Mouse (Mus musculus): Measurements from ENCODE around the gene Sppl2b. TPM values are rescaled to one million over a fixed set of nuclear protein-coding genes. Genes with fewer than 3 reads are reported as not detected.
A peak's percentile ranks its signal among the peaks of the same experiment; 100 is the strongest.

The Sppl2b gene
- polyA plus RNA-seq, 1 experiment = 23.8 TPM

DNA sequence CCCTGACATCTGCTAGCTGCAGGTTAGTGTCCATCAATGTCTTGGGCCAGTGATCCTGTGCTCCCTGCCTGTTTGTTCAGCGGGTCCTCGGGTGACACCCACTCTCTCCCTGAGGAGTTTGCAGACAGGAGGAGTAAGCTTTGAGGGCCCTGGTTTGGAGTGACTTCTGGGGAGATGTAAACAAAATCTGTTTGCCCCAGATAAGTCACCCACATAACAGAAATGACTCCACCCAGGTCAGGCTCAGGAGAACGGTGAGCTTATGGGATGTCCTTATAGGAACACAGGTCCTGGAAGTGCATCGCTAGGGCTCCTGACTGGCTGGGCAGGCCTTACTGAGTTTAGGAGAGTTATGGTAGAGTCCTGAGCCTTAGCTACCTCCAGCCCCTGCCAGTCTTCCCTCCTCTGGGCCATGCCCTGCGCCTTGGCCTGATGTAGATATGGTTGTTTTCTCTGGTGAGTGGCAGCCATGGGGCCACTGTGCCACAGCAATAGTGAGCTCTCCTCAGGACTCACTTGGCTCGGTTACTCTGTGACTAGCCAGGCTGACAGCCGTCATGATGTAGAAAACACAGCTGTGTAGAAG is 3.4 kb downstream of the Sppl2b start:
- Histone ChIP-seq H3K27ac (ENCODE audit: insufficient read depth, low read length) (no peak overlapping the region), H3K4me3 (ENCODE audit: insufficient read depth, low read length) (no peak overlapping the region)
- TF ChIP-seq CTCF (IDR thresholded peaks at IDR 0.05; ENCODE audit: borderline replicate concordance, insufficient read depth, low read length) = no peak
- TF ChIP-seq POLR2A (IDR thresholded peaks at IDR 0.05; ENCODE audit: low read depth, low read length) = no peak

DNA sequence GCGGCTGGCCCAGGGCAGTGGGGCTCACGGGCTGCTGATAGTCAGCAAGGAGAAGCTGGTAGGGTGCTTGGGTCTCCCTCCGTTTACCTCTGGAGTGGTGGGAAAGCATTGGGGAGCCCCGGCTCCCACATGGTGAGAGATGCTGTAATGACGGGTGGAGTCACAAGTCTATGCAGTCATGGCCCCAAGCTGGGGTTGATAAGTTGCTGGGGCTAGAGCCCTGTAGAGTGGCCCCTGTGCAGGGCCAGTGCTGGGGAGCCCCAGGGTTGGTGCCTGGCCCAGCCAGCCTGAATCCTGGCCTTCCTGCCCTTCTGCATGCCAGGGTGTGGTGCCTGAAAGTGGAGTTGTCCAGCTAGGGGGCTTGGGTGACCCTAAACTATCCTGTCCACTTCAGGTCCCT is 7.2 kb downstream of the Sppl2b start:
- no peak for TF ChIP-seq POLR2A (IDR thresholded peaks at IDR 0.05; ENCODE audit: low read depth, low read length)
- no peak for TF ChIP-seq CTCF (IDR thresholded peaks at IDR 0.05; ENCODE audit: borderline replicate concordance, insufficient read depth, low read length)
- Histone ChIP-seq H3K27ac (ENCODE audit: insufficient read depth, low read length) (no peak overlapping the region), H3K4me1 (ENCODE audit: control insufficient read depth, insufficient read depth, low read length) (no peaks in the 10 kb centered on the region)

More for the DNA sequence above, 3.4 kb downstream of the Sppl2b start:
- 0 out of 2 replicates have a peak, but pooled peaks cover 7% of the 10 kb centered on the region for H3K4me1 ChIP-seq (ENCODE audit: control insufficient read depth, insufficient read depth, low read length)

DNA sequence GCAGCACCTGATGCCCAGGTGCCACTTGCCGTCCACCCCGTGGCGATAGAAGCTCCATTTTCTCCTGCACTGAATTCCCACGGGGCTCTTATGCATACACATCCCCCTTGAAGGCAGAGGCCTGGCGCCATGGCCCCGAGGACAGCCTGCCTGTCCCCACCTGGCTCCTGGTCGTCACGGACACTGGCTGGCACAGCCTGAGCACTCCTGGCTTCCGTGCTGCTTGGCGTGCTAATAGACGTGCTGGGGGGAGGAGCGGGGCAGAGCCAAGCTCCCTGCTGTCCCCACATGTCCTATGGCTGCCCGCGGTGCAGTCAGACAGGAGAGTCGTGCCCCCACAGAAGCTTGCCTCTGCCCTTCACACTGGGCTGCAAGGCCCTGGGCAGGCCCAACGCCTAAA is 9.4 kb downstream of the Sppl2b start:
- no peaks in the 10 kb centered on the region for H3K4me1 ChIP-seq (ENCODE audit: control insufficient read depth, insufficient read depth, low read length)
- H3K27ac ChIP-seq (ENCODE audit: insufficient read depth, low read length) = no peak overlapping the region
- H3K4me3 ChIP-seq (ENCODE audit: insufficient read depth, low read length) = no peak overlapping the region
- TF ChIP-seq POLR2A (IDR thresholded peaks at IDR 0.05; ENCODE audit: low read depth, low read length) (no peak), CTCF (IDR thresholded peaks at IDR 0.05; ENCODE audit: borderline replicate concordance, insufficient read depth, low read length) (no peak)

More for the DNA sequence above, 7.2 kb downstream of the Sppl2b start:
- no peak overlapping the region for H3K4me3 ChIP-seq (ENCODE audit: insufficient read depth, low read length)

DNA sequence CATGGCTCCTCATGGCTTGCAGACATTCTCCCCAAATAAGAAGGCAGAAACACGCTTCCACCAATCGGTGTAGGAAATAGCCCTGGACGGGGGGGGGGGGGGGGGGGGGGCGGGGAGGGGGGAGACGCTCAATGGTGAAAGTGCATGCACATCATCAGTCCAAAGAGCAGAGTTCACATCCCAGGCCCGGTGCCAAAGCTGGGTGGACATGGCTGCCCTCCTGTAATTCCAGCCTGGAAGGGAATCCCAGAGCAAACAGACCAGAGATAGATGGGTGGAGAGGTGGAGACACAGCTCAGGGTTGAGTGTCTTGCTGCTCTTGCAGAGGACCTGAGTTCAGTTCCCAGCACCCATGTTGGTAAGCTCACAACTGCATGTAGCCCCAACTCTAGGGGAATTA is 15.9 kb downstream of the Sppl2b start:
- TF ChIP-seq POLR2A (IDR thresholded peaks at IDR 0.05; ENCODE audit: low read depth, low read length) = no peak
- TF ChIP-seq CTCF (IDR thresholded peaks at IDR 0.05; ENCODE audit: borderline replicate concordance, insufficient read depth, low read length) = no peak
- H3K4me3 ChIP-seq (ENCODE audit: insufficient read depth, low read length) = no peak overlapping the region
- no peaks in the 10 kb centered on the region for H3K4me1 ChIP-seq (ENCODE audit: control insufficient read depth, insufficient read depth, low read length)
- H3K27ac ChIP-seq (ENCODE audit: insufficient read depth, low read length) = no peak overlapping the region

DNA sequence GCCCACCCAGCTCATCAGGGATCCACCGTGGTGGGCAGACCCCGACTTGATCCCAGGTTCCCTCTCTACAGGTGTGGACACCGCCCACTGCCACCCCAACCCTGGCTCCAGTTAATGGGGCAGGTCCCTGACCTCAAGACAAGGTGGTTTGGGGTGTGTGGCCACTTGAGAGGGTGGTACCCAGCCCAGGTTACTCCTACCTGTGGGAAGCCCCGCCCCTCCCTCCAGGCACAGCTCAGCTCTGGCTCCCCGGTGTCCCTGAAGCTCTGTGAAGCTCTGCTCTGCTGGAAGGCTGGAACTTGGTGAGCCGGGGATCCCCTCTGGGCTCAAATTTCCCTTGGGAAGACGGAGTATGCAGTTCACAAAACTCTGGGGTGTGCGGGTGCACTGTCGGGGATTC is 16.5 kb downstream of the Sppl2b start, which contains the start of gene Tmprss9:
Gene Tmprss9, plus strand, starts transcription at position 268 of the 400 bp plus-strand sequence.
- H3K27ac ChIP-seq (ENCODE audit: insufficient read depth, low read length) = no peak within 1 kb of the TSS
- H3K4me3 ChIP-seq (ENCODE audit: insufficient read depth, low read length) = no peak within 1 kb of the TSS
- H3K4me1 ChIP-seq (ENCODE audit: control insufficient read depth, insufficient read depth, low read length) = no peaks in the 10 kb centered on the region
- TF ChIP-seq CTCF (IDR thresholded peaks at IDR 0.05; ENCODE audit: borderline replicate concordance, insufficient read depth, low read length) (no peak), POLR2A (IDR thresholded peaks at IDR 0.05; ENCODE audit: low read depth, low read length) (no peak)

DNA sequence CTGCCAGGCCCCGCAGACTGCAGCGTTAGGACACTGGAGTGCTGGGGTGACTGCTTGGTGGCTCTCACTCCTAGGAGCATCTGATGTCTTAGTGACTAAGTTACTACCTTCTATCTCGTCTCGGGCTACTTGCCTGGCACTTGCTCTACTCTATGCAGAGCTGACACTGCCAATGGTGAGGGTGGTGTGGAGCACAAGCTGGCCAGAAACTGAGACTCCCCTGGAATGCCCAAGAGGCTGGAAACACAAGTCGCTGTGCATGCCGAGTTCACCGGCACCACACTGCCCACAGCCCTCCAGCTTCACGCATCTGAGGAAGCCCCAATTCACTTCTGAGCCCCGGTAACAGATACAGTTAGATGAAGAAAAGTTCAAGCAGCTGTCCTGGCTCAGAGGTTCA is 19.0 kb downstream of the Sppl2b start:
- no peak overlapping the region for H3K27ac ChIP-seq (ENCODE audit: insufficient read depth, low read length)
- no peak for TF ChIP-seq POLR2A (IDR thresholded peaks at IDR 0.05; ENCODE audit: low read depth, low read length)
- no peak for TF ChIP-seq CTCF (IDR thresholded peaks at IDR 0.05; ENCODE audit: borderline replicate concordance, insufficient read depth, low read length)
- H3K4me3 ChIP-seq (ENCODE audit: insufficient read depth, low read length) = no peak overlapping the region

DNA sequence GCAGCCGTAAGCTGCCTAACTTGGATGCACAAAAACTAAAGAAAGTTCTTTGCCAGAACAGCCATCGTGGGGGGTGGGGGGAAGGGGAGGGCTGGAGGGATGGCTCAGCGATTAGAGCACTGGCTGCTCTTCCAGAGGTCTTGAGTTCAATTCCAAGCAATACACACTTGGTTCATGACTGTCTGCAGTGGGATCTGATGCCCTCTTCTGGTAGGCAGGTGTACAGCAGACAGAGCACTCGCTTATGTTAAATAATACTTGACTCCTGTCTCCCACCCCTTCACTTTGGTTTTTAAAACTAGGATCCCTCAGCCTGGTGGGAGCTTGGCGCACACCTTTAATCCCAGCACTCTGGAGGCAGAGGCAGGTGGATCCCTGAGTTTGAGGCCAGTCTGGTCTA is 21.0 kb downstream of the Sppl2b start:
- Histone ChIP-seq H3K27ac (ENCODE audit: insufficient read depth, low read length) (no peak overlapping the region), H3K4me3 (ENCODE audit: insufficient read depth, low read length) (no peak overlapping the region), H3K4me1 (ENCODE audit: control insufficient read depth, insufficient read depth, low read length) (no peaks in the 10 kb centered on the region)
- peak; percentile 68; the same call in 1 of the 2 replicates for TF ChIP-seq CTCF (IDR thresholded peaks at IDR 0.05; ENCODE audit: borderline replicate concordance, insufficient read depth, low read length)
- no peak for TF ChIP-seq POLR2A (IDR thresholded peaks at IDR 0.05; ENCODE audit: low read depth, low read length)

More for the DNA sequence above, 19.0 kb downstream of the Sppl2b start:
- no peaks in the 10 kb centered on the region for H3K4me1 ChIP-seq (ENCODE audit: control insufficient read depth, insufficient read depth, low read length)

DNA sequence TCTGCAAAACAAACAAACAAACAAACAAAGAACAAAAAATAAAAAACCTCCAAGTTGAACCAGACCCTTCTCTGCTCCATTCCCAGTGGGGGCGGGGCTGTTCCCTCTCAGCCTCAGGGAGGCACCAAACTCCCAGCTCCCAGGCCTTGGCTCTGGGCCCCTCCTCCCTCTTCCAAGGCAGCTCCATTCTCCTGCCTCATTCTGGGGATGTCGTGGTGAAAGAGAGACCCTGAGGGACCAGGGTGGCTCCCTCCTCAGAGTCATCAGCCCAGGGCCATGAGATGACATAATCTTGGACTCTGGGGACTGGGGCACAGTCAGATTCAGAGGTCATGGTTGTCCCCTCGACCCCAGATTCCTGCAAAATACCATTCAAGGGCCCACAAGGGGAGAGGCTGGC is 21.5 kb downstream of the Sppl2b start:
- no peak for TF ChIP-seq CTCF (IDR thresholded peaks at IDR 0.05; ENCODE audit: borderline replicate concordance, insufficient read depth, low read length)
- no peak for TF ChIP-seq POLR2A (IDR thresholded peaks at IDR 0.05; ENCODE audit: low read depth, low read length)
- Histone ChIP-seq H3K27ac (ENCODE audit: insufficient read depth, low read length) (no peak overlapping the region), H3K4me1 (ENCODE audit: control insufficient read depth, insufficient read depth, low read length) (no peaks in the 10 kb centered on the region), H3K4me3 (ENCODE audit: insufficient read depth, low read length) (no peak overlapping the region)

DNA sequence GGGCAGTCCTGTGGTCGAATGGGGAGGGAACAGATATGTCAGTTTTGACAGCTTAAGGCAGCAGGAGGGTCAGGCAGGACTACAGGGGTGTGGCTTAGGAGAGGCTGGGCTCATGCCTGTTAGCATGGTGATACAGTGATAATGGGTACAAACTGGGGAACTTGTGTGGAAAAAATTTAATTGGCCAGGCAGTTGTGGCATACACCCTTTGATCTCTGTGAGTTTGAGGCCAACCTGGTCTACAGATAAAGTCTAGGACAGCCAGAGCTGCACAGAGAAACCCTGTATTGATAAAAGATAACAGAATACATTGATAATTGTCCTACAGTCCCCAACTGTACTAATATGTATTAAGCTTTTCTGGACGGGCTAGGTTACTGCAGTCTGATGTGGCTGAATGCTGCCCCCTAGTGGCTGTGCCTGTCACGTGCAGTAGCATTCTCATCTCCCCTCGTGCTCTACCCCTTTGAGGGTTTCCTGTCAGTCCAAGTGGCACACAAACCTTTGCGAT is 25.1 kb downstream of the Sppl2b start:
- no peaks in the 10 kb centered on the region for H3K4me1 ChIP-seq (ENCODE audit: control insufficient read depth, insufficient read depth, low read length)
- H3K4me3 ChIP-seq (ENCODE audit: insufficient read depth, low read length) = no peak overlapping the region
- TF ChIP-seq CTCF (IDR thresholded peaks at IDR 0.05; ENCODE audit: borderline replicate concordance, insufficient read depth, low read length) (peak; percentile 97), POLR2A (IDR thresholded peaks at IDR 0.05; ENCODE audit: low read depth, low read length) (no peak)
- H3K27ac ChIP-seq (ENCODE audit: insufficient read depth, low read length) = no peak overlapping the region

DNA sequence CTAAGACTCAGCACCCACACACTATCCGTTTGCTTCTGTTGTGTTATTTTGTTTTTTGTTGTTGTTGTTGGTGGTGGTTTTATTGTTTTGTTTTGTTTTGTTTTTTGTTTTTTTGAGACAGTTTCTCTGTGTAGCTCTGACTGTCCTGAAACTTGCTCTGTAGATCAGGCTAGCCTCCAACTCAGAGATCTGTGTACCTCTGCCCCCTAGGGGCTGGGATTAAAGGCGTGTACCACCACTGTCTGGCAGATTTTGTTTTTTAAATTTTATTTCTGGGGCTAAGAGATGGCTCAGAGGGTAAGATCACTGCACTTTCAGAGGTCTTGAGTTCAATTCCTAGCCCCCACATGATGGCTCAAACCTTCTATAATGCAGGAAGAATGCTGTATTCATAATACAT is 25.8 kb downstream of the Sppl2b start:
- Histone ChIP-seq H3K4me3 (ENCODE audit: insufficient read depth, low read length) (no peak overlapping the region), H3K27ac (ENCODE audit: insufficient read depth, low read length) (no peak overlapping the region), H3K4me1 (ENCODE audit: control insufficient read depth, insufficient read depth, low read length) (no peaks in the 10 kb centered on the region)
- TF ChIP-seq POLR2A (IDR thresholded peaks at IDR 0.05; ENCODE audit: low read depth, low read length) (no peak), CTCF (IDR thresholded peaks at IDR 0.05; ENCODE audit: borderline replicate concordance, insufficient read depth, low read length) (no peak)

All from embryonic fibroblast, embryonic 13.5 days (primary cell).